Mouse (Mus musculus): ENCODE measurements around the gene Telo2. TPM values are rescaled to one million over a fixed set of nuclear protein-coding genes. Genes with fewer than 3 reads are reported as not detected.

Telo2 gene
- polyA plus RNA-seq, 1 experiment from 2014 or later = 24.2 TPM

GRCm38 (mm10) chr17:25123979-25124378, 8.2 kb upstream of the Telo2 start:
- H3K4me2 ChIP-seq (ENCODE audit: low read length) = no peak overlapping the region
- H3K36me3 ChIP-seq (ENCODE audit: insufficient read depth, low read length) = no peaks in the 10 kb centered on the region
- TF ChIP-seq CTCF (IDR thresholded peaks at IDR 0.05; ENCODE audit: low read depth) = peak; percentile 43
- H3K9me3 ChIP-seq (replicated peaks; ENCODE audit: low read length) = no peaks in the 10 kb centered on the region
- WGBS = 27% methylated on average over 7 of the region's 7 CpGs
- no peak overlapping the region for H3K27ac ChIP-seq
- no peak for ATAC-seq (replicated peaks; ENCODE audit: low FRiP score, low read depth)
- H3K27me3 ChIP-seq (ENCODE audit: insufficient read depth, low read length) = no peaks in the 10 kb centered on the region
- no peak overlapping the region for H3K9ac ChIP-seq (ENCODE audit: low read depth, low read length)
- no peaks in the 10 kb centered on the region for H3K4me1 ChIP-seq (replicated peaks; ENCODE audit: insufficient read depth, low read length)
- H3K4me3 ChIP-seq (replicated peaks; ENCODE audit: low read depth, low read length) = no peak overlapping the region
- no peak for DNase-seq (ENCODE audit: low spot score)

GRCm38 (mm10) chr17:25120406-25120805, 4.6 kb upstream of the Telo2 start, which contains the start of gene Ptx4:
Gene Ptx4, plus strand, starts transcription at chr17:25120760.
- no peak within 1 kb of the TSS for H3K4me3 ChIP-seq (replicated peaks; ENCODE audit: low read depth, low read length)
- no peaks in the 10 kb centered on the region for H3K4me1 ChIP-seq (replicated peaks; ENCODE audit: insufficient read depth, low read length)
- H3K27me3 ChIP-seq (ENCODE audit: insufficient read depth, low read length) = no peaks in the 10 kb centered on the region
- TF ChIP-seq CTCF (IDR thresholded peaks at IDR 0.05; ENCODE audit: low read depth) = no peak
- ATAC-seq (replicated peaks; ENCODE audit: low FRiP score, low read depth) (no peak), DNase-seq (ENCODE audit: low spot score) (no peak)
- no peaks in the 10 kb centered on the region for H3K36me3 ChIP-seq (ENCODE audit: insufficient read depth, low read length)
- H3K4me2 ChIP-seq (ENCODE audit: low read length) = no peak within 1 kb of the TSS
- 0 out of 2 replicates have a peak within 1 kb of the TSS, but pooled peaks have one; percentile 2 for H3K9ac ChIP-seq (ENCODE audit: low read depth, low read length)
- 27% methylated on average over 3 of the region's 3 CpGs for WGBS
- no peaks in the 10 kb centered on the region for H3K9me3 ChIP-seq (replicated peaks; ENCODE audit: low read length)
- no peak within 1 kb of the TSS for H3K27ac ChIP-seq

- H3K27ac ChIP-seq = no peak overlapping the region
- H3K4me3 ChIP-seq (replicated peaks; ENCODE audit: low read depth, low read length) = no peak overlapping the region
- H3K9me3 ChIP-seq (replicated peaks; ENCODE audit: low read length) = no peaks in the 10 kb centered on the region
- DNase-seq (ENCODE audit: low spot score) (no peak), ATAC-seq (replicated peaks; ENCODE audit: low FRiP score, low read depth) (no peak)
- TF ChIP-seq CTCF (IDR thresholded peaks at IDR 0.05; ENCODE audit: low read depth) = peak; percentile 44; the same call in 1 of the 2 replicates
- 0 out of 2 replicates have a peak, but pooled peaks cover 5% of the 10 kb centered on the region for H3K4me1 ChIP-seq (replicated peaks; ENCODE audit: insufficient read depth, low read length)
- H3K4me2 ChIP-seq (ENCODE audit: low read length) = no peak overlapping the region
- WGBS = 42% methylated on average over 4 of the region's 4 CpGs
- no peak overlapping the region for H3K9ac ChIP-seq (ENCODE audit: low read depth, low read length)
- no peaks in the 10 kb centered on the region for H3K36me3 ChIP-seq (ENCODE audit: insufficient read depth, low read length)
- H3K27me3 ChIP-seq (ENCODE audit: insufficient read depth, low read length) = no peaks in the 10 kb centered on the region
Measured at GRCm38 (mm10) chr17:25117263-25117662, 1.5 kb upstream of the Telo2 start.

GRCm38 (mm10) chr17:25114908-25115645, 690 bp downstream of the Telo2 start:
- ATAC-seq (replicated peaks; ENCODE audit: low FRiP score, low read depth) (peak; percentile 65), DNase-seq (ENCODE audit: low spot score) (peak; percentile 65)
- no peaks in the 10 kb centered on the region for H3K9me3 ChIP-seq (replicated peaks; ENCODE audit: low read length)
- H3K4me2 ChIP-seq (ENCODE audit: low read length) = peak overlapping the region; percentile 77
- peak overlapping the region; percentile 38 for H3K4me3 ChIP-seq (replicated peaks; ENCODE audit: low read depth, low read length)
- H3K9ac ChIP-seq (ENCODE audit: low read depth, low read length) = peak overlapping the region; percentile 67
- 5% methylated on average over 23 of the region's 23 CpGs for WGBS
- H3K27me3 ChIP-seq (ENCODE audit: insufficient read depth, low read length) = no peaks in the 10 kb centered on the region
- peak overlapping the region; percentile 93 for H3K27ac ChIP-seq
- H3K36me3 ChIP-seq (ENCODE audit: insufficient read depth, low read length) = peaks cover 3% of the 10 kb centered on the region; the same call in 1 of the 2 replicates
- H3K4me1 ChIP-seq (replicated peaks; ENCODE audit: insufficient read depth, low read length) = 0 out of 2 replicates have a peak, but pooled peaks cover 5% of the 10 kb centered on the region
- no peak for TF ChIP-seq CTCF (IDR thresholded peaks at IDR 0.05; ENCODE audit: low read depth)

GRCm38 (mm10) chr17:25112423-25112810, 3.4 kb downstream of the Telo2 start:
- no peaks in the 10 kb centered on the region for H3K9me3 ChIP-seq (replicated peaks; ENCODE audit: low read length)
- no peak for DNase-seq (ENCODE audit: low spot score)
- 0 out of 2 replicates have a peak, but pooled peaks cover 5% of the 10 kb centered on the region for H3K4me1 ChIP-seq (replicated peaks; ENCODE audit: insufficient read depth, low read length)
- no peak for TF ChIP-seq CTCF (IDR thresholded peaks at IDR 0.05; ENCODE audit: low read depth)
- no peak overlapping the region for H3K4me3 ChIP-seq (replicated peaks; ENCODE audit: low read depth, low read length)
- no peak for ATAC-seq (replicated peaks; ENCODE audit: low FRiP score, low read depth)
- no peak overlapping the region for H3K4me2 ChIP-seq (ENCODE audit: low read length)
- H3K27ac ChIP-seq = no peak overlapping the region
- 85% methylated on average over 3 of the region's 3 CpGs for WGBS
- H3K27me3 ChIP-seq (ENCODE audit: insufficient read depth, low read length) = no peaks in the 10 kb centered on the region
- no peak overlapping the region for H3K9ac ChIP-seq (ENCODE audit: low read depth, low read length)
- H3K36me3 ChIP-seq (ENCODE audit: insufficient read depth, low read length) = peaks cover 9% of the 10 kb centered on the region; the same call in 1 of the 2 replicates

- no peak overlapping the region for H3K4me3 ChIP-seq (replicated peaks; ENCODE audit: low read depth, low read length)
- peaks cover 9% of the 10 kb centered on the region; the same call in 1 of the 2 replicates for H3K36me3 ChIP-seq (ENCODE audit: insufficient read depth, low read length)
- WGBS = 73% methylated on average over 8 of the region's 8 CpGs
- no peak overlapping the region for H3K27ac ChIP-seq
- no peak overlapping the region for H3K9ac ChIP-seq (ENCODE audit: low read depth, low read length)
- DNase-seq (ENCODE audit: low spot score) (no peak), ATAC-seq (replicated peaks; ENCODE audit: low FRiP score, low read depth) (no peak)
- H3K27me3 ChIP-seq (ENCODE audit: insufficient read depth, low read length) = no peaks in the 10 kb centered on the region
- H3K4me1 ChIP-seq (replicated peaks; ENCODE audit: insufficient read depth, low read length) = 0 out of 2 replicates have a peak, but pooled peaks cover 5% of the 10 kb centered on the region
- TF ChIP-seq CTCF (IDR thresholded peaks at IDR 0.05; ENCODE audit: low read depth) = no peak
- H3K9me3 ChIP-seq (replicated peaks; ENCODE audit: low read length) = no peaks in the 10 kb centered on the region
- no peak overlapping the region for H3K4me2 ChIP-seq (ENCODE audit: low read length)
Measured at GRCm38 (mm10) chr17:25111739-25112422, 3.9 kb downstream of the Telo2 start.
